Mouse (Mus musculus) retina, adult 2 months (tissue): ENCODE measurements around the gene Specc1.

Experiments
- DNase-seq: peaks from one replicate; pipeline ENCODE4 v3.0.0-alpha.2; 2012; ENCODE audit warnings: low read depth, low spot score

Specc1 gene

DNA sequence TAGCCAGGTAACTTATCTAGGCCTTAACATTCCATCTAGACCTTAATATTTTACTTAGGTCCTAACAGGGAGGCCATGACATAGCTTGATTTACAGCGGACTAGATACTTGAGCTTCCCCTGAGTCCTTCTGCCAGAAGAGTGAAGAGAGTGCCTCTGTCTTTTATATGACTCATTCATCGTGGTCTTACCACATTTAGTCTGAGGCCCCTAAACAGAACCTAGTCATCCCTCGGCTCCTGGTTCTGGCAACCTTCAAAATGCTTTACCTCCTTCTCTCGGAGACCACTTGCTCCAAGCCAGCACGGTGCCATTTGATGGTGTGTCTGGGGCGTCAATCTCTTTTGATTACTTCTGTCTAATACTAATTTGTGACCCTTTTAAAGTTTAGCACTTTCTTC, 133.8 kb downstream of the Specc1 start:
- no peak for DNase-seq

DNA sequence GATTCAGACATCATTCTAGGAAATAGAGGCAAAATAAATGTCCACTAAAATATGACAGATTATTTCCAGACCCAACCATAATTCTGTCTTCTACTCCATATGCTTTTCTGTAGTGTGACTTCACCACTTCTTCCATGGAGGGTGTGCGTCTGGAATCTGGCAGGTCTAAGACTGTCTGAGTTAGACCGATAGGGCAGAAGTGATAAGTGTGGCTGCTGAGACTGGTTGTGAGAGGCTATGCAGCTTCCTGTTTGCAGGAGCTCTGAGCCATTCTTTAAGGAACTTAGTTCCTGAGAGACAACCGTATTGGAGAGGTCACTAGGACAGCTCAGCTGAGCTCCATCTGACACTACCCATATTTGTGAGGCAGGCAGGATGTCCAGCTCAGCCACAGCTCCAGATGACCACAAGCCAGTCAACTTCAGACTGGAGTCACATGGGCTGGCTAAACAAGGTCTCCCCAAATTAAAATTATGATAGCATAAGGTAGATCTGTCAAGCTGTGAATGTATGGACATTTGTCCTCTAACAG, 146.9 kb downstream of the Specc1 start:
- DNase-seq: no peak

DNA sequence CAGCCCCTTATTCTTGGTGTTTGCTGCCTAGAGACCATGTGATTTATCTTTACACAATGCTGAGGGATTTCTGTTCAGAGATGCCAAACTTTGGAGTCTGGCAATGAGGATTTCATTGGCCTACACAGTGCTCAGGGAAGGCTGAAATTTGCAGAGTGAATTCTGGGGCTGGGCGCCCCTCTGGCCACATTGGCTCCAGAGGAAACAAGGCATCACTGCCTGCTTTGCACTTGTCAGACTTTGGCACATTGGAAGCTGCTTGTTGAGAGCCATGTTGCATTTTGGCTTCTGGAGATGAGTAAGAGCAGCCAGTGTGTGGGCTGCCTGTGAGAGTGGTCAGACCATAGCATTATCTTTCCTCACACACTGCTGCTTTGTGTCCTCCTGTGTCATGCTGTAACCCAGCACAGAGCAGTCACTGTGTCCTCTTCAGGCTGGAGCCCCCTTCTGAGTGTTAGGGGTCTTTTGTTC, 149.9 kb downstream of the Specc1 start:
- no peak for DNase-seq

DNA sequence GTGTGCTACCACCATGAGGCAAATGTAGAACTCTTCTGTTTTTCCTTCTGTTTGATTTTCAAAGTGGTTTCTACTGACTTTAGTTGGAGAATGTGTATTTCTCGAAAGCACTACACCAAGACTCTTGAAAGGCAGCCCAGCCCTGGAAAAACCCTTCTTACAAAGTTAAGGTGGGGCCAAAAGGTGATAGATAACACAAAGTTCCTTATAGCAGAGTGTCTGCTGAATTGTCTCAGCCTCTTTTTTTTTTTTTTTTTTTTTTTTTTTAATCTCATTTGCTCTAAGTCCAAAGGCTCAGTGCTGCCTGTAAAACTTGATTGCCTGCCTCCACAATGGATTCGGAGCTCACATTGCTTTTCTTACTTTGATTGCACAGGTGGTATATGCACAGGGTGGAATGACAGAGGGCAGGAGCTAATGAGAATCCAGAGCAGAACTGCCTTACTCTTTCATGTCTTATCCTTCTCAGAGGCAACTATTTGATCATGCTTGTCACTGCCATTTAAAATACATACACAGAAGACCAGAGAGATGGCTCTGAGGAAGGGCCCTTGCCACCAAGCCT, 150.8 kb downstream of the Specc1 start:
- DNase-seq: no peak

DNA sequence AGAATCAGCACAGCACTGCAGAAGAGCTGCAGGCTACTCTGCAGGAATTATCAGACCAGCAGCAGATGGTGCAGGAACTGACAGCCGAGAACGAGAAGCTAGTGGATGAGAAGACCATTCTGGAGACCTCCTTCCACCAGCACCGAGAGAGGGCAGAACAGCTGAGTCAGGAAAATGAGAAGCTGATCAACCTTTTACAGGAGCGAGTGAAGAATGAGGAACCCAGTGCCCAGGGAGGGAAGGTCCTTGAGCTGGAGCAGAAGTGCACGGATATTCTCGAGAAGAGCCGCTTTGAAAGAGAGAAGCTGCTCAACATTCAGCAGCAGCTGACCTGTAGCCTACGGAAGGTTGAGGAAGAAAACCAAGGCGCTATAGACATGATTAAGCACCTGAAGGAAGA, 162.0 kb downstream of the Specc1 start:
- DNase-seq: no peak

DNA sequence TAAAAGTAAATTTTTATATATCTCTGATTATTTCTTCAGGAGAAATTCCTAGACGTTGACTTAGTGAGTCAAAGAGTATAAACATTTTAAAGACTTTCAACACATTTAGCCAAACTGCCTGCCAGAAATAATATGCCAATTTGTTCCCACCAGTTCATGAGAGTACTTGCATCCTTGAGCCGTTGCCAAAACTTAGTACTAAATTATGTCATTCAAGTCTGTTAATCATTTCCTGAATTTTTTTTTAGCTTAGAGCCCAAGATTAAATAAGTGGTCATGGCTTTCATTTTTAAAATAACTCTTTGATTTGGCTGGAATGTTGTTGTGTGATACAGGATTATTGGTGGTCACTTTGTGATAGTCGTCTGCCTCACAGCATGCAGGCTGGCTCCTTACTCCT, 163.3 kb downstream of the Specc1 start:
- no peak for DNase-seq

DNA sequence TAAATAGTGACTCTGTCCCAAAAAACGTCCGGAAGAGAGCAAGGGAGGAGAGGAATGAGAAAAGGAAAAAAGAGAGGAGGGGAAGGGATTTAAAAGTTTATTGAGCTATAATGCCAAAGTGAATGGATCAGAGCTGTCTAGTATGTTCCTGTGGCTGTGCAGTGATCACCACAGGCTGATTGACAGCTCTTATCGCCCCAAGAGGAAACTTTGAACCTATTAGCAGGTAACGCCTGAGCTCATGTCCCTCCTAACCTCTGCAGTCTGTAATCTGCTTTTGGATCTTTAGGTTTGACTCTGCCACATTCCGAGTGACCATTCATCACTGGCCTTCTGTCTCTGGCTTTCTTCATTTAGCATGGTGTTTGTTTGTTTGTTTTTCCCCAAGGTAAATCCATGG, 164.8 kb downstream of the Specc1 start:
- DNase-seq: no peak

DNA sequence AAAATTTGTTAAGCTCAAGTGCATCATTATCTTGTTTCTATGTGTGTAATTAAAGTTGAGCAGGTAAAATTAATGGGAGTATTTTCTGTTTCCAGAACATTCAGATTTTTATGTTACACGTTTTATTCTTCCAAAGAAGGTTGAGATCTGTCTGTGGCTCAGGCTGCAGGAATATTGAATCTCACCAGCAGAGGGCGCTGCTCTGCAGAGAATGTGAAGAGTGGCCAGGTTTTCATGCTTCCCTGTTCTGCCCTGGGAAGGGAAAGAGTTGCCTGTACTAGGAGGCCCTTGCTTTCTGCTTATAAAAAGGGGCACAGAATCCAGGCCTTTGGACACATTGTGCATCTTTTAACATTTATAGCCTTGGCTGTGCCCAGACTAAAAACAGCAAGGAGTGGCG, 171.1 kb downstream of the Specc1 start:
- DNase-seq: peak; percentile 73

DNA sequence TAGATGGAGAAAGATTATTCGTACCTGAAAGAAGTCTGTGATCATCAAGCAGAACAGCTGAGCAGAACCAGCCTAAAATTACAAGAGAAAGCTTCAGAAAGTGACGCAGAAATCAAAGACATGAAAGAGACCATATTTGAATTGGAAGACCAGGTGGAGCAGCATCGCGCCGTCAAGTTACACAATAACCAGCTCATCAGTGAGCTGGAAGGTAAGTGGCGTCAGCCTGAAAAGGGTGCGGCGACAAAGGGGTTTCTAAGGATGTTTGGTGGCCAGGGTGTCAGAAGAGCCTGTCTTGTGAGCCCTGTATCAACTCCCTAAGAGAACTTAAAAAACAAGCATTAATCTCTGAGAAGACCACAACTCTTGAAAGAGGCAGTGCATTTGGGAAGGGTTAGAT, 171.6 kb downstream of the Specc1 start:
- DNase-seq: no peak

DNA sequence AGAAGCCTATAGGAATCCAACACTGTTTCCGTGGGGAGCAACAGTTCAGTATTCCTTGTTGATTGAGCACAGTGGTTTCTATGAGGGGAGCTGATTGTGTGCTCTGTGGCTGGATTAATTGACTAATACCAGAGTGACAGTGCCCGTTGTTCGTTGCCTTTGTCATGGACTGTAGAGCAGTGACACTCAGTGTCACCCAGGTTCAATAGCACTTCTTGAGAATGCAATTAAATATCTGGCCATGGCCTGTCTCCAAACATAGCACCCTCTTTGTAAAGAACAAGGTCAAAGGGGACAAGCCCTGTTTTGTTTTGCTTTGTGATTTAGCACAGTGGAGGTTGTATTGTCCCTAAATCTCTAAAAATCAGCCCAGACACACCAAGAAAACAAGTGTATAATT, 173.6 kb downstream of the Specc1 start:
- no peak for DNase-seq

DNA sequence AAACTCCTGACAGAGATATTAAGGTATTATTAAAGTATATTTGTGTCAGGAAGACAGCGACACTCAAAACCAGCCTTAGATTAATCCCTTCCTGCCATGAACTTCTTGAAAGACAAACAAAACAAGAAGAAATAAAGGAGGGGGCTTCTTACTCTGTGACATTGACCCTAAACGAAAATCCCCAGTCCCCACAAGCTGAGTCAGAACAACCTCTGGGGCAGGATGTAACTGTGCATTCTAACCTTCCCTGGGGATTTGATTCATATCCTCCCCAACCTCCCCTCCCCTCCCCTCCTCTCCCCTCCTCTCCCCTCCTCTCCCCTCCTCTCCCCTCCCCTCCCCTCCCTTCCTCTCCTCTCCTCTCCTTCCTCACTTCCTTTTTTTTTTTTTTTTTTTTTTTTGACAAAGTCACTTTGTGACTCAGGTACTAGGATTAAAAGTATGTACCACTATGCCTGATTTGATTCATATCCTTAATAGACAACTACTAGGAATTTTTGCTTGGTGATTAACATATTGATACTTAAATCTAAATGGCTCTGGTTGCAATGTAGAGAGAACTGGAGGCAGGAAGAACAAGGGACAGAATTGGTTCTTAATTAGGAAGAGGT, 174.2 kb downstream of the Specc1 start:
- no peak for DNase-seq

DNA sequence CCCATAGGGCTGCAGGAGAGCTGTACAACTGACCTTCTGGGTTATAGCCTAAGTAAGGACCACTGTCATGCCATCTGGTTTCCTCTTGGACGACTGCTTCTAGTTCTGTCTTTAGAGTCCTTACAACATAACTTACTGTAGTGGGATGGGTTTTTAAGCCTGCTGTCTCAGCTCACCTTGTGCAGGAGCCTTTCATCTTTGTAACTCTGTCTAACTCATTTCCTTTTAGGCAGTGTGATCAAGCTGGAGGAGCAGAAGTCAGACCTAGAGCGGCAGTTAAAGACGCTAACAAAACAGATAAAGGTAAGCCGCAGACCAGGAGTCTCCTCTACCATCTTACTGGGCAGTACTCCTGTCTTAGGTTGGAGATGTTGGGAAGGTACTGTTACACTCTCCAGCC, 175.0 kb downstream of the Specc1 start:
- DNase-seq: no peak

DNA sequence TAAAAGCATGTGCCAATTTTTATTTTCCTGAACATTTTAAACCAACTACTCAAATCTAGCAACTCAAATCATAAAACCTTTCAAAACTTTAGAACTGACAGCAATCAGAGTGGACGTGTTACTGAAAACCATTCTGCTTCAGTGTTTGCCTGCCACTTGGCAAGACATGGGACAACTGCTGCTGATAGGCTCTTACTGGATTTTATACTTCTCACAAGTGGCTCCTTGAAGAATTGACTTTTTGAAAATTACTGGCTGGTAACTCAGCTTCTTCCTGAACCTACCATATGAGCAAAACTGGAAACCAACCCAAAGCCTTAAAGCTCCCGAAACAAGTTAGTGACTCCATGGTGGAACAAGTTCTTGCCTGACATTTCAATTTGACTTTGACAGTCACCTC, 177.6 kb downstream of the Specc1 start:
- no peak for DNase-seq

DNA sequence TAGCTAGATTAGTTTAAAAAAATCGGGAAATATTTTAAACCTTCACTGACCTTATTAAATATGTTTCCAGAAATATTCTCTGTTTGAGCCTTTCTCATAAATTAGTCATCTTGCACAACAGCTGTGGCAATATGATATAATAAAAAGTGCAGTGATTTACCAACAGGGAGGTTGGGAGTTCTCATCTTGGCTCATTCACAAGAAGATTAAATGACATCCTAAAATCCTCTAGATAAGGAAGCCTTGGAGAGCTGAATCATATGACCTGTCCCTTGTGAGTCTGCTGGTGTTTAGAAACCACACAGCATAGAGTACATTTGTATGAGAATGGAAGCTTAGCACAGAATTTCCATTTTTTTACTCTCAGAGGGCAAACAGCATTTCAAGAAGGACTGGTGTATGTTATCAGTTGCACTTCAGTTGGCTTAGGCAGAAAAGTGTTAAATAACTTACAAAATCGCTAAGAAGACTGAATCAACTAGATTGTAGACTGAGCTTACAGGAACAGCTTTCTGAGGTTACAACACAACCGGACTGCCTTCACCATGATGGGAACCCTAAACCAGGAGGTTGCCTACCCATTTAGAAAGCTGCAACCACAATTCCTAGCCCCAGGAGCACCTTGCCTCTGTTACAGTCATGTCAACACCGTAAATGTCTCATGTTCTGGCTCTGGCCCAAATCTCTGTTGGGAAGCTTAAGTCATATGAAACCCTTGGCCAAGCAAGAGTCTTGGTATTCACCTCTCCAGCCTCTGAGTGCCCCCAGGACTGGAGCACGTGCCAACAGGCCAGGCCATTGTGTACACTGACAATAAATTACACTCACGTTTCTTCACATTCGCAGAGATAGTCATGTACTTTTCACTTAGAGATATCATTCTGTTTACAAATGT, 188.9 kb downstream of the Specc1 start:
- DNase-seq: no peak

DNA sequence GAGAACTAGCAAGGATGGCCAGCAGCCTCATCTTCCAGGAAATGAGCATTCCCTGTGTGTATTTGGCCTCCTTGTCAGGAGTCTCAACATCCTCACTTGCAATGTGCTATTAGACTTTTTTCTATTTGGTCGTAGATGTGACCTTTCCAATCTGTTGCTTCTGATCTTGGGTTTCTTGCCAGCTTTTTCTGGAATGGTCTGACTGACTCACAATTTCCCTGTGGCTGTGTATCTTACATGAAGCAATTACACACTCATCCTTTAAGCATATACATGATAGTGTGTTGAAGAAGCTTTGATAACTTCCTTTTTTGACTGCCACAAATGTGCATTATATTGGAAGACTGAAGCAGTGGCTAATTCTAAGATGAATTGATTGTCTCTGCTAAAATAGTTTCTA, 190.1 kb downstream of the Specc1 start:
- no peak for DNase-seq

DNA sequence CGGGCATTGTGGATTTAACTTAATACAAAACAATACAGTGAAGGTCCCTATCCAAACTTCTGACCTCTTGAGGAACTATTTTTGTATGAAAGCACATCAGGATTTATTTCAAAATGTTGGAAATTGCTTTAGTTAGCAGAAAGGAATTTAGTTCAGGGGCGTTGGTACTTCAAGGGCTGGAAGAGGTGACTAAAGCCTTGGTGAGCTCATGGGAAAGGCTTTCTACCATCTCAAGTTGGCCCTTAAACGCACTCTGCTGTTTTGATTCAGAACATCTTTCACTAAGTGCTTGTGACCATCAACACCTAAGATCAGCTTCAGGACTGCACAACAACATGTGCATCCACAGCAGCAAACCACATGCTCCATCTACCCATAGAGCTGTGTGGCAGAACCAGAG, 191.5 kb downstream of the Specc1 start:
- no peak for DNase-seq

DNA sequence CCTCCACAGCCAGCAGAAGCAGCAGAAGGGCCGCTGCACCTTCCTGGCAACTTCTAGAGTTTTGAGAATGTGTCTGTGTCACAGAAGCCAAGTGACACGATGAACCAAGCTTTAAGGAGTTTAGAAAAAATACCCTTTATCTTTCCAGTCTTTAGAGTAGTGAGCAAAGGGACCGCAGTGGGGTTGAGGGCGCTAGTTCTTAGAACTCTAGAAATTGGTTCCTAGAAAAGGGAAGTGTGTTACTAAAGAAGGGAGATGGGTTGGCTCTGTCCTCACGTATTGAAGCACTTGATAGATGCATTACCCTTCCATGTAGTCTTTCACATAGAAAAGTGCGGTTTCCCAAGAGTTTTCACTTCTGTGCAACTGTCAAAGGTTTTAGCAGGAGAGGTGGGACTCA, 191.9 kb downstream of the Specc1 start:
- no peak for DNase-seq

DNA sequence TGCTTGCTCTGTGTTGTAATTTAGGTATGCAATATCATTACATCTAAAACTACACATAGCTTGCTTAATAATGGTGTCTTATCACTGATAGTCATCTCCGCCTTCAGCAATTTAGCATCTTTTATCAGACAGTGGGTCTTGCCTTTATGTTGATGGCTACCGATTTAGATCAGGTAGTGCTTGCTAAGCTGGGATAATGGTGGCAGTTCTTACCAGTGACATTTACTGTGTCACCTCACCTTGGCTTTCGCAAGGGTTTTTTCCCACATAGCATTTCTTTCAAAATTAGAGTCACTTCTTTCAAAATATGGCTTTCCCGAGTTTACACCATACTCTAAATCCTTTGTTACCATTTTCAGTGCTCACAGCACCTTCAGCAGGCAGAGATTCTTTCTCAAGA, 196.5 kb downstream of the Specc1 start:
- no peak for DNase-seq

DNA sequence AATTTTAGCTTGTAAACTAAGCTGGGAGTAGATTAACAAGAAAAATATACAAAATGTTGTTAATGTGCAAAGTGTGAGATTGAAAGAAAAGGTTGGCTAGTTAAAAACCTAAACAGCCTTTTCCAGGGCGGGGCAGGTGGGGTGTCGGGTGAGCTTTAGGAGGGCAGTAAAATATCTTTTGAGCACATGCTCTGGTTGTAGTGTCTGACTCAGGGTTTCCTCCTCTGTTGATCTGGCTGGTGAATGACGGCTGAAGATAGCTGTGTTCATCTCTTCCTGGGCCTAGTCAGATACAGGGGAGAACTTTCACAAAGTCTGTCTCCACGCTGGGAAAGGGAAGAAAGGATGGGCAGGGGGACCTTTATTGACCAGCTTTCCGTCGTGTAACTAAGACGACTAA, 203.2 kb downstream of the Specc1 start:
- DNase-seq: no peak

DNA sequence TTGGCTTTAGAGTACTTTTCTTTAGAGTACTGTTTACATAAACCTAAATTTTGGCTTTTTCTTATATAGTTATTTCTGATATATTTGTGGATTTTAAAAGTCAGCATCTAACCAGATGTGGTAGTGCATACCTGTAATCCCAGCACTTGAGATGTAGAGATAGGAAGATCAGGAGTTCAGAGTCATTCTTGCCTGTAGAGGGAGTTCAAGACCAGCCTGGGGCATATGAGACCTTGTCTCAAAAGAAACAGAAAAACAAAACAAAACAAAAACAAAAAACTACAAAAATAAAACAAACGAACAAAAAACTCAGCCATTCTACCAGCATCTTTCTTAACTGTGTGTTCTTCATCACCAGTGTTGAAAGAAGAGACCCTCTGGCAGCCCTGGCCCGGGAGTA, 204.9 kb downstream of the Specc1 start:
- DNase-seq: no peak

DNA sequence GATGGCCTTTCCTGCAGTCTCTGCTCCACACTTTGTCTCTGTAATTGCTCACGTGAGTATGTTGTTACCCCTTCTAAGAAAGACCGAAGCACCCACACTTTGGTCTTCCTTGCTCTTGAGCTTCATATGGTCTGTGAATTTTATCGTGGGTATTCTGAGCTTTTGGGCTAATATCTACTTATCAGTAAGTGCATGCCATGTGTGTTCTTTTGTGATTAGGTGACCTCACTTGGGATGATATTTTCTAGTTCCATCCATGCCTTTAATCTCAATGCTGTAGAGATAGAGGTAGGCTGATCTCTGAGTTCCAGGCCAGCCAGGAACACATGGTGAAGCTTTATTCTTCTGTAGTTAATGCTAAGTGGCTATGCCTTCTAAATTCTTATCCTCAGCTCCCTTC, 207.8 kb downstream of the Specc1 start:
- no peak for DNase-seq

DNA sequence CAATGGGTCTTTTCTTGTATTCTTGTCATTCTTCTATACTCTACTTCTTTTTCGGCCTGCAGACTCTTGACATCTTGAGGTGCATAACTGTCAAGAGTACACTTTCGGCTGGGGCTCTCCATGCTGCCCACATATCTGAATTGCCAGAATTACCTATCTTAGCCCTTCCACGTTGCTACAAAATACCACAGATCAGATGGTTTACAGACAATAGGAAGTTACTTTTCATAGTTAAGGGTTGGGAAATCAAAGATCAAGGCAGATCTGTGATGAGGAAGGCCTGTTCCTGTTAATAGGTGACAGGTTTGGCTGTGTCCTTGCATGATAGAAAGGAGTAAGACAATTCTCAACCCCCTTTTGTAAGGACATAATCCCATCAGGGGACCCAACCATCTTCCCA, 209.9 kb downstream of the Specc1 start:
- no peak for DNase-seq

DNA sequence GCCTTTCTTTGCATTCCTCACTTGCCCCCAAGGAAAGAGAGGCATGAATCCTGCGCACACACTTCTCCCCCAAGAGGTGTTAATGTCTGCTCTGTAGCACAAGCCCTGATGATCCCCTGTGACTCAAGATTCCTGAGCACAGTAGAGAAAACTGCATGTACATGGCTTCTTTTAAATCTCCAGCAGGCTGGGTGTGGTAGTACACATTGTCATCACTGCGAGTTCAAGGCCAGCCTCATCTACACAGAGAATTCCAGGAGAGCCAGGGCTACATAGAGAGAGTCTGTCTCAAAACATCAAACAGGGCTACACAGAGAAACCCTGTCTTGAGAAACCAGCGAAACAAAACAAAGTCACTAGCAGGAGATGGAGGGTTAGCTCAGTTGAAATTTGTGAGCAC, 211.6 kb downstream of the Specc1 start:
- no peak for DNase-seq
